Mouse (Mus musculus): Measurements from ENCODE around the gene Ascl3. TPM values are rescaled to one million over a fixed set of nuclear protein-coding genes. Genes with fewer than 3 reads are reported as not detected.

Gene Ascl3
- not detected in 2 replicates for polyA plus RNA-seq (2015; fragmentation: Nextera tagmentation; extraction: Ambion mirVana)

DNA sequence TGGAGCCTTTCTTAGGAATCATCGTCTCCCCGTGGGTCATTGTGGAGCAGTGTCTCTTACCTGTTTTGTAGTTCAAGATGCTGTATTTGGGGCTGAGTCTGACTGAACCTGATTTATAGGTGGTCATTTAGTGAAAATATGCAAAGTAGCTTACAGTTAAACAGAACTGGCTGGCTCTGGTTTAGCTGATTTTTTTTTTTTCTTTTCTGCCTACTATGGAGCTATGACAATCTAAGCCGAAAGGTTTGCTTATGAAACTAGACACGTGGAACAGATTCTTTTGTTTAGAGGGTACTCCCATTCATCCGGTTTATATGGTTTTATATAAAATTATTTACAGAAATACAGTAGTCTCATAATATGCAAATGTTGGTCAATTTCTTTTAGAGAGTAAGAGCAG, at the start of gene Ascl3:
Gene Ascl3 (minus strand): TSS at position 101 of the 400 bp plus-strand sequence.

DNA sequence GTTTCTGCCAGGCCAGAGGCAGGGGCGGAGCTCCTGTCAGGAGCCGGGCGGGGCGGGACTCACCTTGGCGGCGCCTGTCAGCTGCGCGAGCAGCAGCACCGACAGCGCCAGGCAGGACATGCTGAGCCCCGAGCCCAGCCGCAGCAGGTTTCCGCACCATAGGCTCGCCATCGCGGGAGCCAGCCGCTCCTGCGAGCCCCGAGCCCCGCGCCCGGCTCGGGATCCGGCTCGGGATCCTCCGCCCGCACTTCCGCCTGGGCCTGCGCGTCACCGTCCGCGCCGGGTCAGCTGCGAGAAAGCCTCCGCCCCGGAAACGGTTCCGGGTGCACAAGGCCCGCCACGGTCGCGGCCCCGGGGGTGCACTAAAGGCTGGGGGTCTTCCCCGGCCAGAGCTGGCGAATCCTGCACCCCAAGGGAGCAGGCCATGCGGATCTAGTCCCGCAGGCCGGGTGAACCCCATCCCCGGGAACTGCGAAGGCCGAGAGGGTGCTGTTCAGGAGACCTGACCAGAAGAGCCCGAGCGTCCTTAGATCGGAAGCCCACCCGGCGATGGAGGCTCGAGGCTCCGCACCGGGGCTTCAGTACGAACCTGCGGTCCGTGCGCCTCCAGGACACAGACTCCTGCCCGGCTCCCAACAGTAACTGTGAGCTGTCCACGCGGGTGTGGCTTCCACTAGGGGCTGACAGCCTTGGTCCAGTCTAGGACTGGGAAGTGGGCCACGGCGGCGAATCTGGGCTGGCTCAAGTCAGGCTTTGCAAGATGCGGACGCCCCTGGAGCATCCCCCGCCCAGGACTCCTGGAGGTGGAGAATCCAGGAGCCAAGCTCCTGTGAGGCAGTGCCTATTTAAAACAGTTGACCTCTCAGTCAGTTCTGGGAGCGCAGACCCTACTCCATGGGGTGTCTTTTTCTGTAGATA, 20.7 kb upstream of the Ascl3 start, which contains the start of gene Tmem9b:
Gene Tmem9b (minus strand): TSS at position 868 of the 918 bp plus-strand sequence.

DNA sequence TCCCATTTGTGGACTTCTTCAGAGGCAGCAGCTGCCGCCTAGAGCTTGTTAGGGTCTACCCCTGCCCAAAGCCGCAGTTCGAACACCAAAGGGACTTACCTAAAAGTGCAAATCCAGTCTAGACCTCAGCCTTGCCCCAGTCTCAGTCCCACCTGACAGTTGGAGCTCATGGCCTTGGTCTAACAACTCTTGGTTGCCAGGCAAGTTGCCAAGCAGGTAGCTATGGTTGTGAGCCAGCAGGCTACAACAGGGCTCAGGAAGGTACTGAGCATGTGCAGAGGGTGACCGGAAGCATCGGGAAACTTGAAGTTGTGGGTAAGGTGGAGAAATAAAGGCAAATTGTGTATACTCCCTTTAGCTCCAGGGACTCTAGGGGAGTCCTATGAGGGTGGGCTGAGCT, 7.8 kb downstream of the Ascl3 start, which contains the start of gene BC051019:
Gene BC051019 (minus strand): TSS at position 154 of the 400 bp plus-strand sequence.

DNA sequence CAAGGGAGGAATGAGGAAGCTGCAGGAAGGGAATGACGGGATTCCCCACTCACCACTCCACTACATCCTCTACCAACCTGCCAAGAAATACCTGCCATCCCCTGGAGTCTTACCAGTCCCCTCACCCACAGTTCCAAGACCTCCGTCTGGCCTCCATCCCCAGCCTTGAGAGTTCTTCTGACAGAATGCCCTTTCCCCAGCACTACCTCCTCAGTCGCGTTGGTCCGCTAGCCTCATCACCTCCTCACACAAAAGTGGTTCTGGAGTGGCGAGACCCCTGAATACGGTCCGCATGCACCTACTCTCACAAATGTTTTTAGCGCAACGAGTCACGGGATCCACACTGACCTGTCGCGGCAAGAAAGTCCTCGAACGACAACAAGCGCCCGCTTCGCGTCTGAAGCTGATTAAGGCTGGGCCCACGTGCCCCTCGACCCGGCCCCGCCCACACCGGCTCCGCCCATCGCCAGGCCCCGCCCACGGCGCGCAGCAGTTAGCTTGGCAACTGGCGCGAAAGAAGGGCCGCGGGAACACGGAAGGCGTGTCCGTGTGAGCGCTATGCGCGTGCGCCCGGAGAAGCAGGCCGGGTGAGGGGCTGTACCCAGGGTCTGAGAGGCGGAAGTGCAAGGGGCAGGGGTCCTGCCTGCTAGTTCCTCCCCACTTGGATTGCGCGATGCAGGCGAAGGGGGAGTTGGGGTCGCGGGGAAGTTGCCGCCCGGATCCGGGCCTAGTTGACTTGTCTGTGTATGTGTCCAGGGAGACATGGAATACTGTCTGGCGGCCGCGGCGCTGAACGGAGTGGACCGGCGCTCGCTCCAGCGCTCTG, 28.1 kb downstream of the Ascl3 start, which contains the start of the genes St5 and Akip1:
Gene St5 (minus strand): TSS at position 416 of the 826 bp plus-strand sequence.
Gene Akip1 (plus strand): TSS at position 501 of the 826 bp plus-strand sequence.

Other genes starting within 250 kb of the Ascl3 start
- 0.04 and 0.05 TPM in 2 replicates for gene Trim66, start 223.6 kb downstream of the Ascl3 start, polyA plus RNA-seq (2015; fragmentation: Nextera tagmentation; extraction: Ambion mirVana)
- gene Rpl27a, start 212.6 kb downstream of the Ascl3 start, polyA plus RNA-seq (2015; fragmentation: Nextera tagmentation; extraction: Ambion mirVana), result 155 and 157 TPM in 2 replicates
- 26.6 and 32.0 TPM in 2 replicates for gene St5, start 28.1 kb downstream of the Ascl3 start, polyA plus RNA-seq (2015; fragmentation: Nextera tagmentation; extraction: Ambion mirVana)
- 53.1 and 59.4 TPM in 2 replicates for gene Akip1, start 28.0 kb downstream of the Ascl3 start, polyA plus RNA-seq (2015; fragmentation: Nextera tagmentation; extraction: Ambion mirVana)
- gene BC051019, start 7.9 kb downstream of the Ascl3 start, polyA plus RNA-seq (2015; fragmentation: Nextera tagmentation; extraction: Ambion mirVana), result 0.16 TPM in 1 of 2 replicates, not detected in the other
- gene Tmem9b, start 21.1 kb upstream of the Ascl3 start, polyA plus RNA-seq (2015; fragmentation: Nextera tagmentation; extraction: Ambion mirVana), result 51.3 and 54.4 TPM in 2 replicates
- 0.68 and 0.94 TPM in 2 replicates for gene Nrip3, start 50.3 kb upstream of the Ascl3 start, polyA plus RNA-seq (2015; fragmentation: Nextera tagmentation; extraction: Ambion mirVana)
- gene Scube2, start 134.0 kb upstream of the Ascl3 start, polyA plus RNA-seq (2015; fragmentation: Nextera tagmentation; extraction: Ambion mirVana), result 1.2 TPM in 2 replicates
- gene Dennd5a, start 228.7 kb upstream of the Ascl3 start, polyA plus RNA-seq (2015; fragmentation: Nextera tagmentation; extraction: Ambion mirVana), result 22.6 and 25.7 TPM in 2 replicates

Data from spleen, postnatal 0 days (tissue).